Mouse (Mus musculus) heart, adult 2 months (tissue): ENCODE results near the gene Lgals9.

Experiments used
- CTCF ChIP-seq: fragments of 200-600 bp; IDR thresholded peaks from 2 replicates; pipeline ENCODE4 v1.8.1; 2022; ENCODE audit warnings: antibody characterized with exemption, mild to moderate bottlenecking, moderate library complexity
- EP300 ChIP-seq: fragments of 200-500 bp; IDR thresholded peaks from 2 replicates; pipeline ENCODE4 v1.6.1; 2011; ENCODE audit warnings: low read depth, low read length, control low read depth; ENCODE audit not compliant: insufficient read depth

GRCm38 (mm10) chr11:79023751-79024150 is 39.0 kb upstream of the Lgals9 start:
- no peak for TF ChIP-seq CTCF
- TF ChIP-seq EP300, result peak; percentile 3; the same call in 1 of the 2 replicates
